In the genomic region with DNA sequence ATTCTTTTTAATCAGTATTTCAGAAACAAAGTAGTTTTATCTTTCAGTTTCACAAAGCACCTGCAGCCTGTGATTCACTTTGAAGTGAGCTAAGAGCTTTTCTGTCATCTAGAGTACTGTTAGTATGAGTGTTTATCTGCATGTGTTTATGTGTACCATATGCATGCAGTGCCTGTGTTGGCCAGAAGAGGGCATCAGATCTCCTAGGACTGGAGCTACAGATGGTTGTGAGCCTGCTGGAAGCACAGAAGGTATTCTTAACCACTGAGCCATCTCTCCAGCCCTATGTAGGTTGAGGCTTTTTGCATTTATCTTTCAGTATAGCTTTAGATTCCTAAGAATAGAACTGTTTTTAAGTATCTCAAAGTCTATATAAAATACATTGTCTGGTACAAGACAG, we compare ENCODE assay signal across 23 mouse cellular contexts. TPM values are rescaled to one million over a fixed set of nuclear protein-coding genes. Genes with fewer than 3 reads are reported as not detected.
DNase-seq lines count a peak whose midpoint lies in the region; ATAC-seq and TF ChIP-seq lines count a peak whose summit lies in the region.
"Had no signal": no experiment of that assay in that cellular context is flagged by ENCODE, and none has a peak within 500 bp of the region (broad histone marks: within the 10 kb centered on the region; RNA-seq: fewer than 3 reads in every experiment).

No protein-coding gene starts in this region.

- no peak overlapping the region for H3K4me3 ChIP-seq in gastrocnemius, adult 2 months
- H3K4me3 ChIP-seq in layer of hippocampus, adult 2 months, result no peak overlapping the region
- H3K4me3 ChIP-seq: forebrain, embryonic 13.5 days; heart, embryonic 12.5 days; hindbrain, embryonic 15.5 days; left cerebral cortex, adult 2 months; limb, embryonic 10.5 days; midbrain, embryonic 13.5 days; myocyte; neural tube, embryonic 15.5 days had no signal

- no peaks in the 10 kb centered on the region for H3K27me3 ChIP-seq in Patski
- H3K27me3 ChIP-seq: forebrain, embryonic 13.5 days; heart, embryonic 12.5 days; hindbrain, embryonic 15.5 days; midbrain, embryonic 13.5 days; neural tube, embryonic 15.5 days had no signal

- intact Hi-C loops in gastrocnemius, adult 2 months (cut with DNase I), result loop anchor here (10.0 kb wide), 1 partner anchor 60 kb away; no protein-coding TSS in a partner anchor
- intact Hi-C loops in left cerebral cortex, postnatal 14 days (cut with DNase I), result loop anchor here (10.0 kb wide), 2 partner anchors 190 to 260 kb away; no protein-coding TSS in a partner anchor

- peak; percentile 8; the same call in 1 of the 2 replicates for TF ChIP-seq CTCF in gastrocnemius, adult 2 months (IDR thresholded peaks at IDR 0.05)
- peak; percentile 39 for TF ChIP-seq CTCF in layer of hippocampus, adult 2 months (conservative IDR thresholded peaks at IDR 0.05)
- peak; percentile 34 for TF ChIP-seq CTCF in Patski (IDR thresholded peaks at IDR 0.05)

- DNase-seq in gastrocnemius, adult 2 months, result no peak
- DNase-seq in gastrocnemius, postnatal 10 days, result no peak
- DNase-seq in layer of hippocampus, adult 2 months (ENCODE audit: low spot score in 2 of 2), result no peak
- DNase-seq in layer of hippocampus, adult 9-11 months, result no peak
- peak; percentile 7 for DNase-seq in 3T3-L1 (ENCODE audit: low read depth, low spot score)
- DNase-seq in Patski (ENCODE audit: low read depth, low spot score), result no peak
- DNase-seq in urinary bladder, adult 2 months (ENCODE audit: low spot score), result no peak
- DNase-seq in left cerebral cortex, postnatal 14 days (ENCODE audit: low spot score in 2 of 2), result no peak
- DNase-seq: cerebellum, adult 8-10 months; gastrocnemius, postnatal 36 days; heart, postnatal 14 days; kidney, adult 11 months; kidney, postnatal 14 days; lung, postnatal 10 days; thymus, adult 2 months had no signal

- POLR2A ChIA-PET in Patski (lab: Charles Lee), result no interaction called here

- CTCF ChIA-PET in Patski (lab: Charles Lee), result interaction anchor here (2.1 kb wide), 1 partner anchor 8 kb away, joined by 5 read pairs; no protein-coding TSS in a partner anchor

- in situ Hi-C loops in Patski (cut with MboI; ENCODE audit: low pct_unique_long_range_greater_than_20kb), result loop anchor here (10.0 to 25.0 kb wide), 2 partner anchors 260 to 487 kb away; a partner anchor contains a TSS

- no peak overlapping the region for H3K27ac ChIP-seq in gastrocnemius, adult 2 months
- H3K27ac ChIP-seq in layer of hippocampus, adult 2 months, result no peak overlapping the region
- H3K27ac ChIP-seq: forebrain, embryonic 13.5 days; hindbrain, embryonic 15.5 days; left cerebral cortex, adult 2 months; limb, embryonic 10.5 days; midbrain, embryonic 13.5 days; neural tube, embryonic 15.5 days had no signal

- ATAC-seq in Patski, result no peak
- ATAC-seq: forebrain, embryonic 13.5 days; midbrain, embryonic 13.5 days had no signal

RNA-seq across cellular contexts. Expression of a gene that starts 56.5 kb away (rescaled TPM):
- total RNA-seq in gastrocnemius, adult 2 months (2021), result 10 to 100 TPM; 73.5 to 85.7 TPM
- 10 to 100 TPM; 77.1 to 89.4 TPM for total RNA-seq in gastrocnemius, postnatal 10 days (2021)
- total RNA-seq in layer of hippocampus, adult 2 months (2021), result 100 to 1,000 TPM; 215 to 246 TPM
- 0.05 TPM for polyA plus RNA-seq in Patski (2021)
- polyA plus RNA-seq in urinary bladder, adult 2 months (2012; rRNA removed), result 39.6 and 43.0 TPM in 2 replicates
- 100 to 1,000 TPM; 189 to 195 TPM for total RNA-seq in left cerebral cortex, postnatal 14 days (2021)
